In the genomic region with DNA sequence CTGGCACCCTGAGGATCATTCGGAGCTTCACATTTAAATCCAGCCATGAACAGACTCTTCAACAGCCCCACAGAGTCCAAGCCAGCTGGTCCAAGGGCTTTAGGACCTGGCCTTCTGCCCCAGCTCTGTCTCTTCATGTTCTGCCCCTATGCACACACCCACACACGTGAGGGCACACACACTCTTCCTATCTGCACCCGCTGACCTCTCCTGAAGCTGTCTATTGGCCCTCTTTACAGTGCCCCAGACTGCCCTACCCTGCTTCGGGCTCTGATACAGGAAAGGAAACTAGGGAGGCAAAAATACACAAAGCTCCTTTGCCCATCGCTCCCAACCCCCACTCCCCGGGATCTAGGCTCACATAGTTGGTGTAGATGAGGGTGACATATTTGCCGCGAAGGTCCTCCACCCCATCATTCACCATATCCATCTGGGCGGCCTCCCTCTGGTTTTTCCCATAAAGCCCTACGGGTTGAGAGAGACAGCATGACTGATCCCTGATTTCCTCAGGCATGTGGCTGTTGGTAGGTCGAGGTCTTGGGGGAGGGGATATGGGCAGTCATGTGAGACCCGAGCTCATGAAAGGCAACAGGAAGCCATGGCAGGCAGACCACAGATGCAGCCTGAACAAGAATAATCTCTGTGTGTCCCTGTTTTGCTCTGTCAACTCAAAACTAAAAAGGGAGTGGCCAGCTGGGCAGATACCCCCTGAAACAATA, we compare ENCODE assay signal across 9 mouse cellular contexts. TPM values are rescaled to one million over a fixed set of nuclear protein-coding genes. Genes with fewer than 3 reads are reported as not detected.
A peak's percentile ranks its signal among the peaks of the same experiment; 100 is the strongest.
DNase-seq lines count a peak whose midpoint lies in the region; ATAC-seq and TF ChIP-seq lines count a peak whose summit lies in the region.
"Had no signal": no experiment of that assay in that cellular context is flagged by ENCODE, and none has a peak within 500 bp of the region (broad histone marks: within the 10 kb centered on the region; RNA-seq: fewer than 3 reads in every experiment).

No protein-coding gene starts in this region.

- no peaks in the 10 kb centered on the region for H3K27me3 ChIP-seq in forebrain, embryonic 14.5 days (replicated peaks; ENCODE audit: control insufficient read depth, insufficient read depth, low read length)
- H3K27me3 ChIP-seq in forebrain, postnatal 0 days (ENCODE audit: insufficient read depth, low read length) = no peaks in the 10 kb centered on the region
- no peaks in the 10 kb centered on the region for H3K27me3 ChIP-seq in CH12.LX (replicated peaks)
- H3K27me3 ChIP-seq in hindbrain, embryonic 15.5 days = no peaks in the 10 kb centered on the region
- no peaks in the 10 kb centered on the region for H3K27me3 ChIP-seq in midbrain, embryonic 11.5 days (ENCODE audit: control insufficient read depth, insufficient read depth, low read length)

- 0 out of 2 replicates have a peak overlapping the region, but pooled peaks have one; percentile 3 for H3K4me2 ChIP-seq in forebrain, embryonic 14.5 days (ENCODE audit: low read length)
- H3K4me2 ChIP-seq in forebrain, postnatal 0 days (ENCODE audit: low read depth) = no peak overlapping the region
- peak overlapping the region; percentile 55 for H3K4me2 ChIP-seq in CH12.LX (ENCODE audit: insufficient read depth, low read depth, poor library complexity, severe bottlenecking)
- H3K4me2 ChIP-seq in hindbrain, embryonic 15.5 days = peak overlapping the region; percentile 18
- no peak overlapping the region for H3K4me2 ChIP-seq in midbrain, embryonic 11.5 days

- TF ChIP-seq EP300 in CH12.LX (IDR thresholded peaks at IDR 0.05; ENCODE audit: low read length) = no peak

- H3K9ac ChIP-seq in forebrain, embryonic 14.5 days (ENCODE audit: low read length) = no peak overlapping the region
- no peak overlapping the region for H3K9ac ChIP-seq in forebrain, postnatal 0 days
- H3K9ac ChIP-seq in CH12.LX (ENCODE audit: insufficient read depth, low read depth) = peak overlapping the region; percentile 43; the same call in 1 of the 2 replicates
- H3K9ac ChIP-seq in hindbrain, embryonic 15.5 days = no peak overlapping the region
- H3K9ac ChIP-seq in midbrain, embryonic 11.5 days (ENCODE audit: low read length) = no peak overlapping the region

- TF ChIP-seq CTCF in forebrain, postnatal 0 days (IDR thresholded peaks at IDR 0.05; ENCODE audit: low read depth) = no peak
- TF ChIP-seq CTCF in CH12.LX (conservative IDR thresholded peaks at IDR 0.05 in 1 of 2, IDR thresholded peaks at IDR 0.05 in 1 of 2; ENCODE audit: low read depth in 2 of 2, low read length in 2 of 2) = no peak

- H3K36me3 ChIP-seq in forebrain, embryonic 14.5 days (ENCODE audit: control insufficient read depth, insufficient read depth, low read length) = 0 out of 2 replicates have a peak, but pooled peaks cover 2% of the 10 kb centered on the region
- no peaks in the 10 kb centered on the region; the same call in 1 of the 2 replicates for H3K36me3 ChIP-seq in forebrain, postnatal 0 days (ENCODE audit: insufficient read depth)
- peaks cover 4 to 15% of the 10 kb centered on the region in 2 experiments for H3K36me3 ChIP-seq in CH12.LX (replicated peaks in 1 of 2; ENCODE audit: control insufficient read depth in 1 of 2, insufficient read depth in 1 of 2, low read length in 1 of 2)
- peaks cover 4% of the 10 kb centered on the region; the same call in 1 of the 2 replicates for H3K36me3 ChIP-seq in hindbrain, embryonic 15.5 days
- H3K36me3 ChIP-seq in midbrain, embryonic 11.5 days (ENCODE audit: control insufficient read depth, insufficient read depth, low read length) = no peaks in the 10 kb centered on the region

- in situ Hi-C loops in CH12.LX (cut with MboI; ENCODE audit: low pct_ligation_motif_present, low pct_unique_long_range_greater_than_20kb, low sequenced_read_pairs) = no loop called here

- TF ChIP-seq POLR2A in CH12.LX (IDR thresholded peaks at IDR 0.05; ENCODE audit: low read depth, low read length) = no peak

- H3K4me3 ChIP-seq in forebrain, embryonic 14.5 days (ENCODE audit: low read depth, low read length) = no peak overlapping the region
- H3K4me3 ChIP-seq in forebrain, postnatal 0 days (ENCODE audit: low read depth, low read length) = no peak overlapping the region
- peak overlapping the region; percentile 37 to 58 (median 46) for H3K4me3 ChIP-seq in CH12.LX (replicated peaks in 1 of 3; ENCODE audit: low read depth in 2 of 3, low read length in 2 of 3, poor library complexity in 1 of 3)
- H3K4me3 ChIP-seq in hindbrain, embryonic 15.5 days = no peak overlapping the region
- no peak overlapping the region for H3K4me3 ChIP-seq in midbrain, embryonic 11.5 days (ENCODE audit: low read depth, low read length)

- TF ChIP-seq RAD21 in CH12.LX (IDR thresholded peaks at IDR 0.05; ENCODE audit: low read depth, low read length) = no peak

- 90% methylated on average over 12 of the region's 12 CpGs for WGBS in forebrain, embryonic 14.5 days
- 85% methylated on average over 12 of the region's 12 CpGs for WGBS in forebrain, postnatal 0 days
- 76% methylated on average over 12 of the region's 12 CpGs for WGBS in hindbrain, embryonic 15.5 days
- WGBS in midbrain, embryonic 11.5 days = 77% methylated on average over 12 of the region's 12 CpGs

- dilution Hi-C loops in CH12.LX (cut with MboI; ENCODE audit: extremely low pct_ligation_motif_present, extremely low pct_unique_long_range_greater_than_20kb, low sequenced_read_pairs) = no loop called here

- H3K4me1 ChIP-seq in forebrain, embryonic 14.5 days (ENCODE audit: control insufficient read depth, insufficient read depth, low read length) = peaks cover 2% of the 10 kb centered on the region; the same call in 1 of the 2 replicates
- H3K4me1 ChIP-seq in forebrain, postnatal 0 days (ENCODE audit: insufficient read depth) = 0 out of 2 replicates have a peak, but pooled peaks cover 9% of the 10 kb centered on the region
- peaks cover 10 to 25% of the 10 kb centered on the region in 2 experiments for H3K4me1 ChIP-seq in CH12.LX (ENCODE audit: control insufficient read depth in 1 of 2, insufficient read depth in 2 of 2)
- H3K4me1 ChIP-seq in hindbrain, embryonic 15.5 days (replicated peaks) = peaks cover 19% of the 10 kb centered on the region
- H3K4me1 ChIP-seq in midbrain, embryonic 11.5 days (ENCODE audit: control insufficient read depth, insufficient read depth, low read length) = peaks cover 9% of the 10 kb centered on the region; the same call in 1 of the 2 replicates

- H3K9me3 ChIP-seq in forebrain, embryonic 14.5 days (replicated peaks; ENCODE audit: control insufficient read depth, low read length) = no peaks in the 10 kb centered on the region
- H3K9me3 ChIP-seq in forebrain, postnatal 0 days (ENCODE audit: low read length) = no peaks in the 10 kb centered on the region
- H3K9me3 ChIP-seq in CH12.LX (replicated peaks; ENCODE audit: low read length) = no peaks in the 10 kb centered on the region
- no peaks in the 10 kb centered on the region for H3K9me3 ChIP-seq in hindbrain, embryonic 15.5 days
- H3K9me3 ChIP-seq in midbrain, embryonic 11.5 days (ENCODE audit: control insufficient read depth, low read length) = no peaks in the 10 kb centered on the region

- no peak for ATAC-seq in forebrain, embryonic 14.5 days
- ATAC-seq in forebrain, postnatal 0 days = no peak
- ATAC-seq in hindbrain, embryonic 15.5 days (ENCODE audit: low FRiP score, low read depth) = no peak
- ATAC-seq in midbrain, embryonic 11.5 days (ENCODE audit: low FRiP score) = no peak

- H3K79me2 ChIP-seq in CH12.LX (replicated peaks; ENCODE audit: control insufficient read depth, extremely low read depth, insufficient read depth, poor library complexity, severe bottlenecking) = peaks cover 4% of the 10 kb centered on the region; the same call in 1 of the 2 replicates

- DNase-seq in forebrain, embryonic 14.5 days (ENCODE audit: low spot score) = no peak
- DNase-seq in forebrain, postnatal 0 days = no peak
- peak; percentile 54 for DNase-seq in CH12.LX (ENCODE audit: extremely low read depth)
- DNase-seq in midbrain, embryonic 11.5 days (ENCODE audit: low spot score, missing footprints) = peak; percentile 73
- no peak for DNase-seq in right cerebral cortex, postnatal 14 days
- no peak for DNase-seq in frontal cortex, postnatal 36 days (ENCODE audit: low spot score in 2 of 2)
- no peak for DNase-seq in spleen, adult 18-20 months

- no peak overlapping the region for H3K27ac ChIP-seq in forebrain, embryonic 14.5 days (ENCODE audit: low read depth, low read length)
- no peak overlapping the region for H3K27ac ChIP-seq in forebrain, postnatal 0 days (ENCODE audit: low read depth, low read length)
- no peak overlapping the region for H3K27ac ChIP-seq in CH12.LX (ENCODE audit: insufficient read depth, low read depth)
- no peak overlapping the region for H3K27ac ChIP-seq in hindbrain, embryonic 15.5 days (replicated peaks)
- H3K27ac ChIP-seq in midbrain, embryonic 11.5 days (ENCODE audit: low read depth, low read length) = no peak overlapping the region

RNA-seq across cellular contexts. Expression of gene Gstp1, which starts 1.3 kb away (rescaled TPM):
- 369 and 398 TPM in 2 replicates for polyA plus RNA-seq in forebrain, embryonic 14.5 days (2014; fragmentation: Nextera tagmentation; extraction: Ambion mirVana)
- 245 and 296 TPM in 2 replicates for total RNA-seq in forebrain, postnatal 0 days (2014; rRNA removed)
- polyA plus RNA-seq in forebrain, postnatal 0 days (2015; fragmentation: Nextera tagmentation; extraction: Ambion mirVana) = 619 and 642 TPM in 2 replicates
- total RNA-seq in CH12.LX (2012; rRNA removed) (529 and 544 TPM in 2 replicates), CH12.LX (2014; rRNA removed) (333 and 343 TPM in 2 replicates)
- polyA plus RNA-seq in CH12.LX (2012; ENCODE audit: insufficient read length, low read depth) = 468 and 696 TPM in 2 replicates
- 534 and 573 TPM in 2 replicates for polyA plus RNA-seq in hindbrain, embryonic 15.5 days (2015; fragmentation: Nextera tagmentation; extraction: Ambion mirVana)
- polyA plus RNA-seq in midbrain, embryonic 11.5 days (2014; fragmentation: Nextera tagmentation; extraction: Ambion mirVana) = 337 and 342 TPM in 2 replicates

RNA-seq across cellular contexts. Expression of gene Gstp2, which starts 9.3 kb away (rescaled TPM):
- polyA plus RNA-seq in forebrain, embryonic 14.5 days (2014; fragmentation: Nextera tagmentation; extraction: Ambion mirVana) = 1.2 and 4.2 TPM in 2 replicates
- total RNA-seq in forebrain, postnatal 0 days (2014; rRNA removed) = 2.7 TPM in 1 of 2 replicates, not detected in the other
- 0.54 and 2.5 TPM in 2 replicates for polyA plus RNA-seq in forebrain, postnatal 0 days (2015; fragmentation: Nextera tagmentation; extraction: Ambion mirVana)
- total RNA-seq in CH12.LX (2012; rRNA removed) = 6.0 and 21.1 TPM in 2 replicates
- total RNA-seq in CH12.LX (2014; rRNA removed) = not detected in 2 replicates
- polyA plus RNA-seq in CH12.LX (2012; ENCODE audit: insufficient read length, low read depth) = 1.4 and 2.4 TPM in 2 replicates
- polyA plus RNA-seq in hindbrain, embryonic 15.5 days (2015; fragmentation: Nextera tagmentation; extraction: Ambion mirVana) = 0.60 and 2.2 TPM in 2 replicates
- polyA plus RNA-seq in midbrain, embryonic 11.5 days (2014; fragmentation: Nextera tagmentation; extraction: Ambion mirVana) = 1.1 and 3.8 TPM in 2 replicates

RNA-seq across cellular contexts. Expression of gene Gstp3, which starts 22.9 kb away (rescaled TPM):
- not detected in 2 replicates for polyA plus RNA-seq in forebrain, embryonic 14.5 days (2014; fragmentation: Nextera tagmentation; extraction: Ambion mirVana)
- total RNA-seq in forebrain, postnatal 0 days (2014; rRNA removed) = not detected in 2 replicates
- polyA plus RNA-seq in forebrain, postnatal 0 days (2015; fragmentation: Nextera tagmentation; extraction: Ambion mirVana) = not detected in 2 replicates
- total RNA-seq in CH12.LX (2012; rRNA removed) (0.46 and 1.4 TPM in 2 replicates), CH12.LX (2014; rRNA removed) (not detected in 2 replicates)
- not detected in 2 replicates for polyA plus RNA-seq in CH12.LX (2012; ENCODE audit: insufficient read length, low read depth)
- not detected in 2 replicates for polyA plus RNA-seq in hindbrain, embryonic 15.5 days (2015; fragmentation: Nextera tagmentation; extraction: Ambion mirVana)
- not detected in 2 replicates for polyA plus RNA-seq in midbrain, embryonic 11.5 days (2014; fragmentation: Nextera tagmentation; extraction: Ambion mirVana)
- total RNA-seq: layer of hippocampus, adult 18-20 months had no signal

RNA-seq across cellular contexts. Expression of gene Ndufv1, which starts 23.9 kb away (rescaled TPM):
- polyA plus RNA-seq in forebrain, embryonic 14.5 days (2014; fragmentation: Nextera tagmentation; extraction: Ambion mirVana) = 238 and 254 TPM in 2 replicates
- 250 and 281 TPM in 2 replicates for total RNA-seq in forebrain, postnatal 0 days (2014; rRNA removed)
- polyA plus RNA-seq in forebrain, postnatal 0 days (2015; fragmentation: Nextera tagmentation; extraction: Ambion mirVana) = 268 TPM in 2 replicates
- 183 TPM in 2 replicates for total RNA-seq in CH12.LX (2012; rRNA removed)
- 119 TPM in 2 replicates for total RNA-seq in CH12.LX (2014; rRNA removed)
- 133 and 136 TPM in 2 replicates for polyA plus RNA-seq in CH12.LX (2012; ENCODE audit: insufficient read length, low read depth)
- polyA plus RNA-seq in hindbrain, embryonic 15.5 days (2015; fragmentation: Nextera tagmentation; extraction: Ambion mirVana) = 244 and 247 TPM in 2 replicates
- polyA plus RNA-seq in midbrain, embryonic 11.5 days (2014; fragmentation: Nextera tagmentation; extraction: Ambion mirVana) = 180 TPM in 2 replicates

RNA-seq across cellular contexts. Expression of gene Doc2g, which starts 33.4 kb away (rescaled TPM):
- 3.2 and 5.4 TPM in 2 replicates for polyA plus RNA-seq in forebrain, embryonic 14.5 days (2014; fragmentation: Nextera tagmentation; extraction: Ambion mirVana)
- total RNA-seq in forebrain, postnatal 0 days (2014; rRNA removed) = 16.0 and 17.8 TPM in 2 replicates
- polyA plus RNA-seq in forebrain, postnatal 0 days (2015; fragmentation: Nextera tagmentation; extraction: Ambion mirVana) = 5.7 and 6.3 TPM in 2 replicates
- total RNA-seq in CH12.LX (2012; rRNA removed) (4.4 and 5.2 TPM in 2 replicates), CH12.LX (2014; rRNA removed) (2.1 and 2.7 TPM in 2 replicates)
- 5.7 and 6.4 TPM in 2 replicates for polyA plus RNA-seq in CH12.LX (2012; ENCODE audit: insufficient read length, low read depth)
- polyA plus RNA-seq in hindbrain, embryonic 15.5 days (2015; fragmentation: Nextera tagmentation; extraction: Ambion mirVana) = 5.9 and 6.4 TPM in 2 replicates
- polyA plus RNA-seq in midbrain, embryonic 11.5 days (2014; fragmentation: Nextera tagmentation; extraction: Ambion mirVana) = 1.5 TPM in 2 replicates

Comparison
In these comparisons a context has a peak if more than half of its experiments do, and no peak if none do; other contexts are left out.
1. H3K4me2 ChIP-seq: peak in forebrain, embryonic 14.5 days (single experiment), CH12.LX (single experiment) and hindbrain, embryonic 15.5 days (single experiment); none in forebrain, postnatal 0 days (single experiment) and midbrain, embryonic 11.5 days (single experiment).
2. DNase-seq: peak in CH12.LX (single experiment) and midbrain, embryonic 11.5 days (single experiment); none in forebrain, embryonic 14.5 days (single experiment), forebrain, postnatal 0 days (single experiment), right cerebral cortex, postnatal 14 days (single experiment), frontal cortex, postnatal 36 days (0 of 2) and spleen, adult 18-20 months (0 of 2).
3. H3K4me3 ChIP-seq: peak in CH12.LX (3 of 3); none in forebrain, embryonic 14.5 days (single experiment), forebrain, postnatal 0 days (single experiment), hindbrain, embryonic 15.5 days (single experiment) and midbrain, embryonic 11.5 days (single experiment).